ENCODE assay signal across 15 mouse cellular contexts in the genomic region with DNA sequence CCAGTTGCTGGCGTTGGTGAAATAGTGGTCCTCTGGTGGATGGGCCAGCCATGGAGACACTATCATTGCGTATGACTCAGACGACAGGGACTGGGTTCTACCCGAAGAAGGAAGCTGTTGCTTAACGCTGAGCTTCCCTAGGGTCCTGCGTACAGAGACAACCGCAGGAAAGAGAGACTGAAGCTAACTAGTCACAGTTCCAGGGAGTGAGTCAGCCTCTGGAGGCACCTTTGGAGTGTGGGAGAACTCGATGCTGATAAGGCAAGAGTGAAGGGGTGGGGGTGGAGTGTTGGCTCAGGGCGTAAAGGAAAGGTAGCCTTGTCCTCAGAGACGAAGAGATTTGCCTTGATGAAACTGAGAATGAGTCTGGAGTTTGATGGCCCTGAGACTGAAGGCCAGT. TPM values are rescaled to one million over a fixed set of nuclear protein-coding genes. Genes with fewer than 3 reads are reported as not detected.
DNase-seq lines count a peak whose midpoint lies in the region; ATAC-seq and TF ChIP-seq lines count a peak whose summit lies in the region.
"Had no signal": no experiment of that assay in that cellular context is flagged by ENCODE, and none has a peak within 500 bp of the region (broad histone marks: within the 10 kb centered on the region; RNA-seq: fewer than 3 reads in every experiment).

No protein-coding gene starts in this region.

- no peak for ATAC-seq in heart, postnatal 0 days (ENCODE audit: insufficient read depth, low read depth)
- ATAC-seq in common myeloid progenitor, adult 5-6 weeks (replicated peaks; ENCODE audit: low read depth, poor library complexity, severe bottlenecking), result peak; percentile 67
- ATAC-seq in liver, embryonic 15.5 days (ENCODE audit: insufficient read depth), result peak; percentile 77
- peak; percentile 88 for ATAC-seq in stomach, postnatal 0 days (ENCODE audit: low FRiP score, low TSS enrichment)
- ATAC-seq: forebrain, embryonic 16.5 days; inflammation-experienced regulatory T-cells, adult 6 months had no signal

- no peak overlapping the region for H3K4me2 ChIP-seq in heart, postnatal 0 days (ENCODE audit: low read depth, low read length)
- H3K4me2 ChIP-seq in liver, embryonic 15.5 days, result peak overlapping the region; percentile 47
- 0 out of 2 replicates have a peak overlapping the region, but pooled peaks have one; percentile 9 for H3K4me2 ChIP-seq in stomach, postnatal 0 days (replicated peaks; ENCODE audit: low read depth)
- H3K4me2 ChIP-seq: embryonic facial prominence, embryonic 13.5 days had no signal

- H3K4me3 ChIP-seq in heart, postnatal 0 days (ENCODE audit: low read depth, low read length), result no peak overlapping the region
- H3K4me3 ChIP-seq in liver, embryonic 15.5 days (replicated peaks), result 0 out of 2 replicates have a peak overlapping the region, but pooled peaks have one; percentile 2
- H3K4me3 ChIP-seq in stomach, postnatal 0 days (ENCODE audit: low read depth, low read length), result no peak overlapping the region
- H3K4me3 ChIP-seq: embryonic facial prominence, embryonic 13.5 days had no signal

- no peaks in the 10 kb centered on the region for H3K36me3 ChIP-seq in heart, postnatal 0 days (replicated peaks; ENCODE audit: control insufficient read depth, insufficient read depth, low read length)
- H3K36me3 ChIP-seq in liver, embryonic 15.5 days (replicated peaks), result no peaks in the 10 kb centered on the region
- no peaks in the 10 kb centered on the region for H3K36me3 ChIP-seq in stomach, postnatal 0 days (ENCODE audit: control insufficient read depth, insufficient read depth, low read length)
- H3K36me3 ChIP-seq: embryonic facial prominence, embryonic 13.5 days had no signal

- H3K9me3 ChIP-seq in heart, postnatal 0 days (replicated peaks; ENCODE audit: control insufficient read depth, low read length), result no peaks in the 10 kb centered on the region
- H3K9me3 ChIP-seq in liver, embryonic 15.5 days (replicated peaks), result no peaks in the 10 kb centered on the region
- H3K9me3 ChIP-seq in stomach, postnatal 0 days (ENCODE audit: control insufficient read depth, low read length), result no peaks in the 10 kb centered on the region

- H3K9ac ChIP-seq in heart, postnatal 0 days (replicated peaks; ENCODE audit: low read depth, low read length), result no peak overlapping the region
- no peak overlapping the region for H3K9ac ChIP-seq in liver, embryonic 15.5 days
- H3K9ac ChIP-seq in stomach, postnatal 0 days (ENCODE audit: low read length), result no peak overlapping the region
- H3K9ac ChIP-seq: embryonic facial prominence, embryonic 13.5 days had no signal

- 45% methylated on average over 10 of the region's 10 CpGs for WGBS in heart, postnatal 0 days
- 16% methylated on average over 10 of the region's 10 CpGs for WGBS in liver, embryonic 15.5 days (ENCODE audit: insufficient replicate concordance)
- 57% methylated on average over 10 of the region's 10 CpGs for WGBS in stomach, postnatal 0 days

- 0 out of 2 replicates have a peak overlapping the region, but pooled peaks have one; percentile 15 for H3K27ac ChIP-seq in heart, postnatal 0 days (ENCODE audit: low read depth)
- H3K27ac ChIP-seq in liver, embryonic 15.5 days (replicated peaks), result peak overlapping the region; percentile 58; the same call in 1 of the 2 replicates
- peak overlapping the region; percentile 31 for H3K27ac ChIP-seq in stomach, postnatal 0 days (replicated peaks)
- H3K27ac ChIP-seq: embryonic facial prominence, embryonic 13.5 days had no signal

- DNase-seq in heart, postnatal 0 days (ENCODE audit: low spot score), result no peak
- DNase-seq in heart, postnatal 4 days, result no peak
- DNase-seq in stomach, postnatal 0 days (ENCODE audit: low spot score), result peak; percentile 73
- DNase-seq in frontal cortex, postnatal 10 days (ENCODE audit: low spot score in 2 of 2), result no peak
- no peak for DNase-seq in cerebellum, postnatal 4 days (ENCODE audit: low spot score in 2 of 2)
- no peak for DNase-seq in layer of hippocampus, postnatal 36 days
- DNase-seq: cerebellum, adult 8-10 months; gastrocnemius, postnatal 36 days; lung, postnatal 14 days; thymus, adult 18-20 months had no signal

- TF ChIP-seq CTCF in heart, postnatal 0 days (IDR thresholded peaks at IDR 0.05; ENCODE audit: low read depth), result no peak
- TF ChIP-seq CTCF in stomach, postnatal 0 days (IDR thresholded peaks at IDR 0.05; ENCODE audit: low read depth), result no peak

- TF ChIP-seq EP300 in heart, postnatal 0 days (IDR thresholded peaks at IDR 0.05; ENCODE audit: low read depth), result no peak
- no peak for TF ChIP-seq EP300 in stomach, postnatal 0 days (optimal IDR thresholded peaks at IDR 0.05)

- no peaks in the 10 kb centered on the region for H3K27me3 ChIP-seq in heart, postnatal 0 days (ENCODE audit: control insufficient read depth, insufficient read depth, low read length)
- H3K27me3 ChIP-seq in liver, embryonic 15.5 days, result no peaks in the 10 kb centered on the region
- no peaks in the 10 kb centered on the region for H3K27me3 ChIP-seq in stomach, postnatal 0 days (ENCODE audit: control insufficient read depth, insufficient read depth, low read length)
- H3K27me3 ChIP-seq: embryonic facial prominence, embryonic 13.5 days had no signal

- H3K4me1 ChIP-seq in heart, postnatal 0 days (ENCODE audit: control insufficient read depth, insufficient read depth), result peaks cover 37% of the 10 kb centered on the region
- peaks cover 51% of the 10 kb centered on the region for H3K4me1 ChIP-seq in liver, embryonic 15.5 days (replicated peaks)
- no peaks in the 10 kb centered on the region for H3K4me1 ChIP-seq in stomach, postnatal 0 days (replicated peaks; ENCODE audit: control insufficient read depth, insufficient read depth)

RNA-seq across cellular contexts. Expression of gene Jak2, which starts 10.0 kb away (rescaled TPM):
- total RNA-seq in heart, postnatal 0 days (2014; rRNA removed; ENCODE audit: low replicate concordance), result 11.5 and 11.6 TPM in 2 replicates
- polyA plus RNA-seq in heart, postnatal 0 days (2015; fragmentation: Nextera tagmentation; extraction: Ambion mirVana), result 4.4 and 5.2 TPM in 2 replicates
- total RNA-seq in heart, postnatal 4 days (2021), result 10 to 100 TPM; 17.8 to 18.0 TPM
- 65.1 and 70.8 TPM in 2 replicates for total RNA-seq in common myeloid progenitor, adult 5-6 weeks (2017)
- 11.4 and 11.8 TPM in 2 replicates for polyA plus RNA-seq in liver, embryonic 15.5 days (2015; fragmentation: Nextera tagmentation; extraction: Ambion mirVana)
- polyA plus RNA-seq in stomach, postnatal 0 days (2015; fragmentation: Nextera tagmentation; extraction: Ambion mirVana), result 6.8 and 7.1 TPM in 2 replicates
- total RNA-seq in layer of hippocampus, postnatal 36 days (2021), result 10 to 100 TPM; 27.2 to 31.4 TPM
